Mouse (Mus musculus) monocyte, adult 5-6 weeks (primary cell): ENCODE data around the gene Clasp1. TPM values are rescaled to one million over a fixed set of nuclear protein-coding genes. Genes with fewer than 3 reads are reported as not detected.

ENCODE experiments used
- ATAC-seq: fragments of 153-309, 156-312 bp; replicated peaks from 2 replicates; pipeline ENCODE4 v1.8.0; 2017; ENCODE audit warnings: mild to moderate bottlenecking; ENCODE audit not compliant: low TSS enrichment, insufficient number of reproducible peaks, severe bottlenecking, poor library complexity, low FRiP score
- total RNA-seq: library from RNA; stranded (forward); fragments of 200-1000, 200-491, 200-594 nt; gene quantifications from 3 replicates; pipeline ENCODE4 v1.2.3, GENCODE M21; 2017

Clasp1 gene
- total RNA-seq, 1 experiment from 2014 or later = 27.5 TPM

- ATAC-seq = no peak
Measured at GRCm38 (mm10) chr1:118531259-118531658, 142.4 kb downstream of the Clasp1 start.

GRCm38 (mm10) chr1:118536021-118536420 is 147.2 kb downstream of the Clasp1 start:
- ATAC-seq = no peak

- no peak for ATAC-seq
Measured at GRCm38 (mm10) chr1:118539046-118539445, 150.2 kb downstream of the Clasp1 start.

GRCm38 (mm10) chr1:118542880-118543279 is 154.0 kb downstream of the Clasp1 start:
- no peak for ATAC-seq

- no peak for ATAC-seq
Measured at GRCm38 (mm10) chr1:118548769-118549168, 159.9 kb downstream of the Clasp1 start.

GRCm38 (mm10) chr1:118551152-118551551 is 162.3 kb downstream of the Clasp1 start:
- ATAC-seq = no peak

- ATAC-seq = no peak
Measured at GRCm38 (mm10) chr1:118552071-118552470, 163.2 kb downstream of the Clasp1 start.

DNA sequence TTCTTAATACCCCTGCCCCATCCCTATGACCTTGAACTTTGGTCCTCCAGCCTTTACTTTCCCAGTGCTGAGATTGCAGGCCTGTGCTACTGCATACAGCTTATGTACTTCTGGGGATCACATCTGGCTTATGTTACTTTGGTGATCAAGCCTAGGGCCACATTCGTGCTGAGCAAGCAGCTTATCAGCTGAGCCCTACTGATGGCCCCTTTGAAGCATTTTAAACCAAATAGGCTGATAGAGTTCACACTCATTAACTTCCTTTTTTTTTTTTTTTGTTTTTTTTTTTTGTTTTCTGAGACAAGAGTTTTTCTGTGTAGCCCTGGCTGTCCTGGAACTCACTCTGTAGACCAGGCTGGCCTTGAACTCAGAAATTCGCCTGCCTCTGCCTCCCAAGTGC is 164.2 kb downstream of the Clasp1 start:
- no peak for ATAC-seq

GRCm38 (mm10) chr1:118553451-118553850 is 164.6 kb downstream of the Clasp1 start:
- ATAC-seq = no peak

DNA sequence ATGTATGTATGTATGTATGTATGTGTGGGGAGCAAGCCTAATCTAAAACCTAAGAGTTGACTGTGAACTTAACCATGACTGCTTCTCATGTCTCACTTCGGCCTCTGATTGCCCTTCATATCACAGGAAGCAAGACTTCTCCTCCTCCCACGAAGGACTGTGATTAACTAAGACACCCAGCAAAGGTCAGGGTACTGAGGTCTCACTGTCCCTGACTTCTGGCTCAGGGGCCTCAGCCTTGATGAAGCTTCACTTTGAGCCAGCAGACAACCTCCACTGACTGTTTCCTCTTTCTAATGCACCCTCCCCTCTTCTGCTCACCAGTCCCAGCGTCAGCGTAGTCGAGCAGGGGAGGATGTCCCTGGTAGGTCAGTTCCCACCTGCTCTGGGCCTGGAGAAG is 166.1 kb downstream of the Clasp1 start:
- ATAC-seq = no peak

GRCm38 (mm10) chr1:118559716-118560115 is 170.9 kb downstream of the Clasp1 start:
- ATAC-seq = no peak

DNA sequence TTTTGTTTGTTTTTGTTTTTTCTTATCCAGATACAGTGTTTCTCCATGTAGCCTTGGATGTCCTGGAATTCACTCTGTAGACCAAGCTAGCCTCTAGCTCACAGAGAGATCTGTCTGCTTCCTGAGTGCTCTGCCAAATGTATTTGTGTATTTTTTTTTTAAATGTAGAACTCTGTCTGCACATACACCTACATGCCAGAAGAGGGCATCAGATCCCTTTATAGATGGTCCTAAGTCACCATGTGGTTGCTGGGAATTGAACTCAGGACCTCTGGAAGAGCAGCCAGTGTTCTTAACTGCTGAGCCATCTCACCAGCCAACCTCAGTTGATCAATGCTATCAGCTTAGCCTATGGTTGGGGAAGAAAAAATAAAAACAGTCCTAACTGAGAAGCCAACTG is 175.7 kb downstream of the Clasp1 start:
- no peak for ATAC-seq

DNA sequence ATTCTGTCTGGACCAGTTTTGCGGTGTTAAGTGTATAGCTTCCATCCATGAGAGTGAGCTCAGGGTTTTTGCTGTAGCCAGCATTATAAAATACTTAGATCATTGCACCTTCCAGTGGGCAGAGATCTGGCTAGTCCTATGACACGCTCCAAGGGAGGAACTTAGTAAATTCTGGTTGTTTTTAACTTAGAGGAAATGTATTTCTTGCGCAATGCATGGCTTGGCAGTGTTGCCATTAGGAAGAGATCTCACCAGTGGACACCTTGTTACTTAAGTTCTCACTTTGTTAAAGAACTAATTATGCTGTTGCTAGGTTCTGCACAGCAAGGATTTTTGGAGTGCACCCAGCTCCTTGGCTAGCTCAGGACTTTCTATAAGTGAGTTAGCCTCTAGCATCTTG is 178.8 kb downstream of the Clasp1 start:
- ATAC-seq = 0 out of 2 replicates have a peak, but pooled peaks have one; percentile 29

DNA sequence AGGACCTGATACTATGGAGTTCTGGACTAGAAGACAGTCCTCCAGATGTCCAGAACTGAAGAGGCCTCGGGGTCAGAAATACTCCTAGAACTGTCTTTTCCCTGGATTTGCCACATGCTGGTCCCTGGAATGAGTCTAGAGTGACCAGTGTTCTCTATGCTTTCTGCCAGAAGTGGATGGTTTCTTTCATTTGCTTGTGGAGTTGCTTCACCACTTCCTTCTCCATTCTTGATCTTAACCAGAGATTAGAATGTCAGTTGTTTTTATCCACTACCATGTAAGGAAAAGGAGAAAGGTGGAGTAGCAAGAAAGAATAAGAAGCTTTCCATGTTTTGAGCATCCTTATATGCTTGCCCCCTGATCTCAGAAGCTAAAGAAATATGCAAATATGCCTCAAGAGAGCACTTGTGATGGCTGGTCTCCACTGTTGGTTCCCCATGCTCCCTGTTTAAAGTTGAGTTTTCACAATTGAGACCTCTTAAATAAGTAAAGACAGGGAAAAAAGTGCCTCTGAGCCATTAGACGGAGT is 191.4 kb downstream of the Clasp1 start:
- no peak for ATAC-seq

DNA sequence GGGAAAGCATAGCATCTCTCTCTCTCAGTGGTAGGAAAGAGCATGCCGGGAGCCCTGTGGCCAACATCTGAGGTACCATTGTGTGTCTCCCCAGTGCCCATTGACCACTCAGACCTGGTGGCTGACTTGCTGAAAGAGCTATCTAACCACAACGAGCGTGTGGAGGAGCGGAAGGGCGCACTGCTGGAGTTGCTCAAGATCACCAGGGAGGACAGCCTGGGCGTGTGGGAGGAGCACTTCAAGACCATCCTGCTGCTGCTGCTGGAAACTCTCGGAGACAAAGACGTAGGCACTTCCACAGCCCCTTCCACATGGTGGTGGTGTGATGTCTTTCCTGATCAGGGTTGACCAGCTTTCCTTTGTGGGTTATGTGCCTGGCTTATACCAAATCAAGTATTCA is 192.3 kb downstream of the Clasp1 start:
- no peak for ATAC-seq

DNA sequence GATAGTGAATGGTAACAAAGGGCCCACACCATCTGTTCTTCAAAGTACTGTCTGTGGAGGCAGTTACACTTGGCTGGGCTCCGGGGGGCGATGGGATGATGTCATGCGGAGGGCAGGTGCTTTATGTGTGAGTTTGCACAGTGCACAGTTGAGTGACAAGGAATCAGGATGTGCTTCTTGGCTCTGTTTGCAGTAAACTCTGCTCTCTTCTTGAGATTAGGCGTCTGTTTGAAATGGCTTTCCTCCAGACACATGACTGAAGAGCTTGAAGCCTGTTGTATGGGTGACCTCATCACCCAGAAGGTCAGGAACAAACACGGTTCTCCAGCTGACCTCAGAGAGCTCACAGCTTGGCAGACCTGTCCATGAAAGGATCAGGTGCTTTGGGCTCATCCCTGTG is 200.9 kb downstream of the Clasp1 start:
- no peak for ATAC-seq

GRCm38 (mm10) chr1:118592933-118593332 is 204.1 kb downstream of the Clasp1 start:
- no peak for ATAC-seq

GRCm38 (mm10) chr1:118595395-118595794 is 206.5 kb downstream of the Clasp1 start:
- no peak for ATAC-seq

DNA sequence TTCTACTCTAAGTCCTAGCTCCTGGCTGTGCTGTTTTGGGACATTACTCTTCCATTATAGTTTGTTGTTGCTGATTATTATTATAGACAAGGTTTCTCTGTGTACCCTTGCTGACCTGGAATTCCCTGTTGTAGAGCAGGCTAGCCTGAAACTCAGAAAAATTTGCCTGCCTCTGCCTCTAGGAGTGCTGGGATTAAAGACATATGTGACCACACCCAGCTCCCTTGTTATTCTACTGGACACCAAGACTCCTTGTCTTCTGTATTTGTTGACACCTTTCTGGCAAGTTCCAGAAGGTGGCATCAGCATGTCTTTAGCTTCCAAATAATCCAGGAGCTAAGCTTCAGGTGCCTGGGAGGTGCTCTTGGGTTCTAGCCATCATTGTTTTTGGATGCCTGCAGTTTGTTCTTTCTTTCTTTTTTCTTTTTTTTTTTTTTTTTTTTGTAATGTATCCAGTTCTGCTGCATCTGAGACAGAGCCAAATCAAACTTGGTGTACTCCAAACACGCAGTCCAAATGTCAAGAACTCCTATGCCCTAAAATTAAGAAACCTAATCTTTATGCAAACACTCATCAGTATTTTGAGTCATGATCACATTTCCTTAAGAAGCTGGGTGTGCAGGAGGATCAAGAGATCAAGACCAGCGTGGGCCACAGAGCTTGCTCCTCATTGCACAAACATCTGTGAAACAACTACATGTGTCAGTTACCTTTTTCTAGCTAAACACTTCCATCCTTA is 208.8 kb downstream of the Clasp1 start:
- ATAC-seq = no peak

DNA sequence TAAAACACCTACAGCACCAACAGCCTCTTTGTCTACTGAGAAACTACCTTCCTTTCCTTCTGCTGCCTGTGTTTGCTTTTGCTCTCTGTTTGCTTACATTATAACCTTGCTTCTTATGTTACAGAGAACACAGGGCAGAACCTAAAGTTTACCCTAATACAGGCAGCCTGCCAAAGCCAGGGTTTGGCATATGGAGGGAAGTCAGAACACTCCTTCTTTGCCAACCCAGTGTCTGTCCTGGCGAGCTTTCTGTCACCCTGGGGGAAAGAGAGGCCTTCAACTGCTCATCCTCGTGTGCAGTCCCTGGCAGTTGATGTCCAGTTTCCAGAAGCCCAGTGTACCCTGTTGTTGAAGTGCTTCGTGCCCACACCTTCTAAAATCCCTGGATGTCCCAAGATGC is 209.5 kb downstream of the Clasp1 start:
- ATAC-seq = no peak
